Mouse (Mus musculus) ES-E14 (cell line): ENCODE measurements around the gene Ydjc.

ENCODE experiments used
- HCFC1 ChIP-seq: IDR thresholded peaks from 2 replicates; pipeline ENCODE4 v1.6.1; 2012; ENCODE audit warnings: low read length, inconsistent platforms, borderline replicate concordance; ENCODE audit not compliant: insufficient read depth
- MAFK ChIP-seq: IDR thresholded peaks from 2 replicates; pipeline ENCODE4 v1.6.1; 2014; ENCODE audit warnings: mild to moderate bottlenecking, low read depth, low read length, inconsistent platforms; ENCODE audit not compliant: insufficient read depth

GRCm38 (mm10) chr16:17209404-17209960 is 65.1 kb downstream of the Ydjc start:
- no peak; the same call in 1 of the 2 replicates for TF ChIP-seq HCFC1
- no peak for TF ChIP-seq MAFK
